Mouse (Mus musculus): Measurements from ENCODE around the gene Garnl3. TPM values are rescaled to one million over a fixed set of nuclear protein-coding genes. Genes with fewer than 3 reads are reported as not detected.

Gene Garnl3
- total and polyA plus RNA-seq, 3 experiments, result 0.08 to 0.19 TPM; not detected in 1

- no peak for DNase-seq (ENCODE audit: extremely low read depth)
- TF ChIP-seq IRF4 (IDR thresholded peaks at IDR 0.05; ENCODE audit: low read depth, low read length), result no peak
- no peak for TF ChIP-seq E2F4 (IDR thresholded peaks at IDR 0.05; ENCODE audit: insufficient replicate concordance, low read depth, low read length)
- TF ChIP-seq PAX5 (IDR thresholded peaks at IDR 0.05; ENCODE audit: low read length), result no peak
- no peak for TF ChIP-seq MYC (IDR thresholded peaks at IDR 0.05; ENCODE audit: low read depth, low read length)
- no peak for TF ChIP-seq POLR2A (IDR thresholded peaks at IDR 0.05; ENCODE audit: low read depth, low read length)
- Histone ChIP-seq H3K36me3 (replicated peaks in 1 of 2; ENCODE audit: control insufficient read depth in 1 of 2, insufficient read depth in 1 of 2, low read length in 1 of 2) (no peaks in the 10 kb centered on the region), H3K9me3 (replicated peaks; ENCODE audit: low read length) (no peaks in the 10 kb centered on the region), H3K79me2 (replicated peaks; ENCODE audit: control insufficient read depth, extremely low read depth, insufficient read depth, poor library complexity, severe bottlenecking) (no peaks in the 10 kb centered on the region), H3K4me1 (ENCODE audit: control insufficient read depth in 1 of 2, insufficient read depth in 2 of 2) (peaks cover 0 to 14% of the 10 kb centered on the region in 2 experiments; a peak in 2 of 4 replicates), H3K27me3 (replicated peaks) (peaks cover 7% of the 10 kb centered on the region), H3K4me2 (ENCODE audit: insufficient read depth, low read depth, poor library complexity, severe bottlenecking) (no peak overlapping the region), H3K9ac (ENCODE audit: insufficient read depth, low read depth) (no peak overlapping the region), H3K27ac (ENCODE audit: insufficient read depth, low read depth) (no peak overlapping the region), H3K4me3 (replicated peaks in 1 of 3; ENCODE audit: low read depth in 2 of 3, low read length in 2 of 3, poor library complexity in 1 of 3) (no peak overlapping the region)
- in situ Hi-C loops (cut with MboI; ENCODE audit: low pct_ligation_motif_present, low pct_unique_long_range_greater_than_20kb, low sequenced_read_pairs) (no loop called here), dilution Hi-C loops (cut with MboI; ENCODE audit: extremely low pct_ligation_motif_present, extremely low pct_unique_long_range_greater_than_20kb, low sequenced_read_pairs) (no loop called here)
Measured at GRCm38 (mm10) chr2:33037429-33037828, 94.0 kb downstream of the Garnl3 start.

DNA sequence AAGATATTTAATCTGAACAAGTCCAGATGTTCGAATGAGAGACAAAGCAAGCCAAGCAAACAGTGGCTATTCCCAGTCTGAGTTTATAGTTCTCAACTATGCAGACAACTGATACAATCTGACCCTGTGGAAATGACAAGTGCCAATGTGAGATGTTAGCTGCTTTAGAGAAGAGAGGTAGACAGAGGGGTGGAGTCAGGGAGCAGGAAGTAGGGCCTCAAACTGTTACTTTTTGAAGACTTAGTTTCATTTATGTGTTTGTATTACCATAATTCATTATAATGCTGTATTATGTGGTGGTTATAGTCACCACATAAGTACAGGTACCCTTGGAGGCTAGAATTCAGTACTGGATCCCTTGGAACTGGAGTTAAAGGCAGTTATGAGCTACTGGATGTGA is 96.2 kb downstream of the Garnl3 start:
- H3K27me3 ChIP-seq (replicated peaks), result peaks cover 7% of the 10 kb centered on the region
- DNase-seq (ENCODE audit: extremely low read depth), result no peak
- no peak overlapping the region for H3K4me2 ChIP-seq (ENCODE audit: insufficient read depth, low read depth, poor library complexity, severe bottlenecking)
- H3K36me3 ChIP-seq (replicated peaks in 1 of 2; ENCODE audit: control insufficient read depth in 1 of 2, insufficient read depth in 1 of 2, low read length in 1 of 2), result no peaks in the 10 kb centered on the region
- in situ Hi-C loops (cut with MboI; ENCODE audit: low pct_ligation_motif_present, low pct_unique_long_range_greater_than_20kb, low sequenced_read_pairs) (no loop called here), dilution Hi-C loops (cut with MboI; ENCODE audit: extremely low pct_ligation_motif_present, extremely low pct_unique_long_range_greater_than_20kb, low sequenced_read_pairs) (no loop called here)
- no peaks in the 10 kb centered on the region for H3K9me3 ChIP-seq (replicated peaks; ENCODE audit: low read length)
- H3K79me2 ChIP-seq (replicated peaks; ENCODE audit: control insufficient read depth, extremely low read depth, insufficient read depth, poor library complexity, severe bottlenecking), result no peaks in the 10 kb centered on the region
- no peak overlapping the region for H3K27ac ChIP-seq (ENCODE audit: insufficient read depth, low read depth)
- TF ChIP-seq SMC3 (IDR thresholded peaks at IDR 0.05; ENCODE audit: low read depth, low read length) (no peak), SIN3A (IDR thresholded peaks at IDR 0.05; ENCODE audit: low read length) (no peak), CTCF (conservative IDR thresholded peaks at IDR 0.05 in 1 of 2, IDR thresholded peaks at IDR 0.05 in 1 of 2; ENCODE audit: low read depth in 2 of 2, low read length in 2 of 2) (no peak), MAZ (IDR thresholded peaks at IDR 0.05; ENCODE audit: low read depth, low read length) (no peak), ZMIZ1 (IDR thresholded peaks at IDR 0.05; ENCODE audit: low read depth, low read length) (no peak), NELFE (IDR thresholded peaks at IDR 0.05; ENCODE audit: low read depth, low read length) (no peak), MAX (IDR thresholded peaks at IDR 0.05; ENCODE audit: low read length) (no peak), JUN (IDR thresholded peaks at IDR 0.05; ENCODE audit: insufficient read depth, low read depth, low read length) (no peak), CHD2 (IDR thresholded peaks at IDR 0.05; ENCODE audit: low read length) (no peak), RAD21 (IDR thresholded peaks at IDR 0.05; ENCODE audit: low read depth, low read length) (no peak), PAX5 (IDR thresholded peaks at IDR 0.05; ENCODE audit: low read length) (no peak), USF2 (conservative IDR thresholded peaks at IDR 0.05; ENCODE audit: low read depth, low read length) (no peak), ELF1 (IDR thresholded peaks at IDR 0.05; ENCODE audit: low read depth, low read length) (no peak), MYC (IDR thresholded peaks at IDR 0.05; ENCODE audit: low read depth, low read length) (no peak)
- H3K4me1 ChIP-seq (ENCODE audit: control insufficient read depth in 1 of 2, insufficient read depth in 2 of 2), result peaks cover 0 to 14% of the 10 kb centered on the region in 2 experiments; a peak in 2 of 4 replicates
- no peak overlapping the region for H3K4me3 ChIP-seq (replicated peaks in 1 of 3; ENCODE audit: low read depth in 2 of 3, low read length in 2 of 3, poor library complexity in 1 of 3)
- H3K9ac ChIP-seq (ENCODE audit: insufficient read depth, low read depth), result no peak overlapping the region

All from CH12.LX (cell line).